Mouse (Mus musculus) brain, adult 2 months (tissue): ENCODE measurements around the gene Tsnax.

ENCODE experiments used
- DNase-seq: peaks from one replicate; pipeline ENCODE4 v3.0.0; 2011; ENCODE audit warnings: low read depth, low spot score

The Tsnax gene

GRCm38 (mm10) chr8:125080388-125081344 lies 67.9 kb downstream of the Tsnax start:
- peak; percentile 31 for DNase-seq

GRCm38 (mm10) chr8:125083746-125084145 lies 70.9 kb downstream of the Tsnax start:
- DNase-seq, result peak; percentile 82
